Mouse (Mus musculus) hindbrain, postnatal 0 days (tissue): ENCODE data around the gene Emb. TPM values are rescaled to one million over a fixed set of nuclear protein-coding genes. Genes with fewer than 3 reads are reported as not detected.
A peak's percentile ranks its signal among the peaks of the same experiment; 100 is the strongest.

Experiments used
- ATAC-seq: fragments of 200-750 bp; cut with Nextera tagmentation; 2 replicates; pipeline ENCODE4 v1.8.0; 2017; ENCODE audit warnings: mild to moderate bottlenecking, moderate TSS enrichment, moderate library complexity
- DNase-seq: peaks from one replicate; pipeline ENCODE4 v3.0.0-alpha.2; 2015; ENCODE audit warnings: low spot score
- H3K27ac ChIP-seq: fragments of 300-500 bp; sonication (generic); 2 replicates; pipeline ENCODE4 v1.5.1; 2014; ENCODE audit warnings: mild to moderate bottlenecking
- H3K27me3 ChIP-seq: fragments of 300-500 bp; sonication (generic); 2 replicates; pipeline ENCODE4 v1.6.1; 2014; ENCODE audit warnings: low read length, mixed read lengths; ENCODE audit not compliant: insufficient read depth
- H3K36me3 ChIP-seq: fragments of 300-500 bp; sonication (generic); 2 replicates; pipeline ENCODE4 v1.6.1; 2014; ENCODE audit warnings: low read length, mixed read lengths; ENCODE audit not compliant: insufficient read depth
- H3K4me1 ChIP-seq: fragments of 300-500 bp; sonication (generic); 2 replicates; pipeline ENCODE4 v1.6.1; 2014; ENCODE audit warnings: antibody characterized with exemption, low read length, mixed read lengths; ENCODE audit not compliant: insufficient read depth
- H3K4me2 ChIP-seq: fragments of 300-500 bp; sonication (generic); 2 replicates; pipeline ENCODE4 v1.6.1; 2014; ENCODE audit warnings: low read depth, mild to moderate bottlenecking, low read length, moderate library complexity, mixed read lengths
- H3K4me3 ChIP-seq: fragments of 300-500 bp; sonication (generic); 2 replicates; pipeline ENCODE4 v1.5.1; 2014; ENCODE audit warnings: low read length
- H3K9ac ChIP-seq: fragments of 300-500 bp; sonication (generic); replicated peaks from 2 replicates; pipeline ENCODE4 v1.6.1; 2014; ENCODE audit warnings: mild to moderate bottlenecking, low read length, moderate library complexity, mixed read lengths
- H3K9me3 ChIP-seq: fragments of 300-500 bp; sonication (generic); 2 replicates; pipeline ENCODE4 v1.6.1; 2016; ENCODE audit warnings: low read length, mixed read lengths
- CTCF ChIP-seq: IDR thresholded peaks from 2 replicates; pipeline ENCODE4 v1.5.1; 2016; ENCODE audit warnings: antibody characterized with exemption, control low read depth, low read depth
- WGBS: fragments of 180-500 bp; shearing (Covaris S2); extraction: QIAGEN DNeasy Blood & Tissue Kit; methylation state at CpG from one replicate; pipeline ENCODE4 v1.1.7; 2014; 5-methylcytosine and 5-hydroxymethylcytosine counted together
- polyA plus RNA-seq: library from polyadenylated mRNA; unstranded; fragments of >200 nt; fragmentation: Nextera tagmentation; extraction: Ambion mirVana; gene quantifications from 2 replicates; pipeline ENCODE4 v1.2.1, GENCODE M21; 2015
- total RNA-seq: library from RNA; depleted of rRNA; stranded (reverse); fragments of >200 nt; gene quantifications from 2 replicates; pipeline ENCODE4 v1.2.3, GENCODE M21; 2014

Gene Emb
- total and polyA plus RNA-seq, 2 experiments from 2014 or later = 10.8 to 18.1 TPM

- 79% methylated on average over 7 of the region's 7 CpGs for WGBS
- H3K27ac ChIP-seq = no peak overlapping the region
- no peak overlapping the region for H3K4me3 ChIP-seq
- no peak overlapping the region for H3K4me2 ChIP-seq
- no peaks in the 10 kb centered on the region for H3K9me3 ChIP-seq
- ATAC-seq (no peak), DNase-seq (no peak)
- TF ChIP-seq CTCF = no peak
- H3K9ac ChIP-seq = no peak overlapping the region
- no peaks in the 10 kb centered on the region for H3K4me1 ChIP-seq
- no peaks in the 10 kb centered on the region for H3K36me3 ChIP-seq
- H3K27me3 ChIP-seq = no peaks in the 10 kb centered on the region
Measured at GRCm38 (mm10) chr13:117193422-117193983, 14.8 kb upstream of the Emb start.

- Histone ChIP-seq H3K9ac (no peak overlapping the region), H3K4me3 (no peak overlapping the region), H3K9me3 (no peaks in the 10 kb centered on the region), H3K4me1 (no peaks in the 10 kb centered on the region), H3K4me2 (no peak overlapping the region), H3K36me3 (no peaks in the 10 kb centered on the region), H3K27ac (no peak overlapping the region), H3K27me3 (no peaks in the 10 kb centered on the region)
- DNase-seq = no peak
- 88% methylated on average over 13 of the region's 13 CpGs for WGBS
- no peak for TF ChIP-seq CTCF
- ATAC-seq = no peak
Measured at GRCm38 (mm10) chr13:117195569-117196495, 12.5 kb upstream of the Emb start.

- no peak for TF ChIP-seq CTCF
Measured at GRCm38 (mm10) chr13:117197666-117198065, 10.7 kb upstream of the Emb start.

DNA sequence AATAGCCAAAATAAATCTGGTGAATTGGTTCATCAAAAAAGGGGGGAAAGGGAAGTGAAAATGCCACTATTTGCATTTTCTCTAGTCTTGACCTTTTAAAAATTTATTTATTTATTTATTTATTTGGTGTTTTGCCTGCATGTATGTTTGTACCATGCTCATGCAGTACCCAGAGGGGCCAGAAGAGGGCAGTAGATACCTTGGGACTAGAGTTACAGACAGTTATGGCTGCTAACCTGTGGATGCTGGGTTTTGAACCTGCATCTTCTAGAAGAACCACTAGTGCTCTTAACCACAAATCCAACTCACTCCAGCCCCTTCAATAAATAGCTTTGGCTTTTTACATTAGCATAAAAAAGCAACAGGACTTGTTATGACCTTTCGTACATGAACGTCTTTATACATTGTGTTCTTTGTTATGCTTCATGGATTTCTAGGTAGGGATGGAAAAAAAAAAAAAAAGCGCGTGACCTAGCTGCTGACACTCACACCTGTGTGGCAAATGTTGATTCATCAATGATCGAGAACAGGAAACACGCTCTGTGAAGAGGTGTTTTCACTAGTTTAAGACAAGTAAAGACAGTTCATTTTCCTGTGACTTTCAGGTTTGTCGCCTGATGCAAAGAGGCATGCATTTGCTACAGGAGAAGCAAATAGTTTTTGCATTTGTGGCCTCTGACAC lies 9.8 kb upstream of the Emb start:
- 91% methylated on average over 7 of the region's 7 CpGs for WGBS
- no peak overlapping the region for H3K9ac ChIP-seq
- no peaks in the 10 kb centered on the region for H3K9me3 ChIP-seq
- peak; percentile 79 for TF ChIP-seq CTCF
- no peak overlapping the region for H3K4me2 ChIP-seq
- no peak overlapping the region for H3K27ac ChIP-seq
- H3K36me3 ChIP-seq = no peaks in the 10 kb centered on the region
- H3K27me3 ChIP-seq = no peaks in the 10 kb centered on the region
- no peak overlapping the region for H3K4me3 ChIP-seq
- H3K4me1 ChIP-seq = no peaks in the 10 kb centered on the region
- DNase-seq (peak; percentile 80), ATAC-seq (peak; percentile 55; the same call in 1 of the 2 replicates)

More at GRCm38 (mm10) chr13:117197666-117198065, 10.7 kb upstream of the Emb start:
- H3K9me3 ChIP-seq = no peaks in the 10 kb centered on the region
- ATAC-seq (no peak), DNase-seq (no peak)
- no peaks in the 10 kb centered on the region for H3K4me1 ChIP-seq
- H3K27me3 ChIP-seq = no peaks in the 10 kb centered on the region
- H3K36me3 ChIP-seq = no peaks in the 10 kb centered on the region
- H3K4me3 ChIP-seq = no peak overlapping the region
- H3K27ac ChIP-seq = no peak overlapping the region
- no peak overlapping the region for H3K4me2 ChIP-seq
- H3K9ac ChIP-seq = no peak overlapping the region
- WGBS = 92% methylated on average over 2 of the region's 2 CpGs

- WGBS = 47% methylated on average over 22 of the region's 22 CpGs
- H3K9me3 ChIP-seq = no peaks in the 10 kb centered on the region
- 0 out of 2 replicates have a peak overlapping the region, but pooled peaks have one; percentile 10 for H3K4me2 ChIP-seq
- no peak overlapping the region for H3K27ac ChIP-seq
- H3K4me1 ChIP-seq = no peaks in the 10 kb centered on the region
- TF ChIP-seq CTCF = peak; percentile 75
- peak; percentile 55 for ATAC-seq
- DNase-seq = peak; percentile 57
- H3K9ac ChIP-seq = no peak overlapping the region
- no peaks in the 10 kb centered on the region for H3K27me3 ChIP-seq
- H3K4me3 ChIP-seq = no peak overlapping the region
- no peaks in the 10 kb centered on the region for H3K36me3 ChIP-seq
Measured at GRCm38 (mm10) chr13:117202755-117203471, 5.4 kb upstream of the Emb start.

- ATAC-seq (no peak), DNase-seq (no peak)
- 93% methylated on average over 7 of the region's 7 CpGs for WGBS
- no peaks in the 10 kb centered on the region for H3K27me3 ChIP-seq
- no peaks in the 10 kb centered on the region for H3K9me3 ChIP-seq
- no peak for TF ChIP-seq CTCF
- H3K27ac ChIP-seq = no peak overlapping the region
- no peak overlapping the region for H3K9ac ChIP-seq
- no peak overlapping the region for H3K4me2 ChIP-seq
- no peaks in the 10 kb centered on the region for H3K4me1 ChIP-seq
- no peak overlapping the region for H3K4me3 ChIP-seq
- no peaks in the 10 kb centered on the region for H3K36me3 ChIP-seq
Measured at GRCm38 (mm10) chr13:117204685-117205084, 3.7 kb upstream of the Emb start.
